Mouse (Mus musculus) CH12.LX (cell line): Measurements from ENCODE around the gene Sipa1l3. TPM values are rescaled to one million over a fixed set of nuclear protein-coding genes. Genes with fewer than 3 reads are reported as not detected.

Source experiments
- DNase-seq: peaks from one replicate; pipeline ENCODE4 v3.0.0-alpha.2; 2013; ENCODE audit errors: extremely low read depth
- H3K27ac ChIP-seq: 2 replicates; pipeline ENCODE4 v1.5.1; 2012; ENCODE audit warnings: low read depth, mild to moderate bottlenecking, control low read depth, moderate library complexity; ENCODE audit not compliant: insufficient read depth
- H3K27me3 ChIP-seq: replicated peaks from 2 replicates; pipeline ENCODE3; 2012; ENCODE audit warnings: inconsistent platforms
- H3K36me3 ChIP-seq, 2 experiments: replicated peaks in 1 of 2; 2 replicates each; pipeline versions ENCODE3 to v1.6.1; 2012; ENCODE audit warnings: inconsistent platforms in 1 of 2, low read length in 1 of 2, mild to moderate bottlenecking in 1 of 2, mixed read lengths in 1 of 2, moderate library complexity in 1 of 2; ENCODE audit not compliant: control insufficient read depth in 1 of 2, insufficient read depth in 1 of 2
- H3K4me1 ChIP-seq, 2 experiments: 2 replicates each; pipeline ENCODE4 v1.6.1; 2012; ENCODE audit warnings: inconsistent platforms in 1 of 2, moderate library complexity in 1 of 2; ENCODE audit not compliant: insufficient read depth in 2 of 2, control insufficient read depth in 1 of 2
- H3K4me2 ChIP-seq: 2 replicates; pipeline ENCODE4 v1.6.1; 2012; ENCODE audit warnings: low read depth, mild to moderate bottlenecking, control low read depth; ENCODE audit not compliant: poor library complexity, insufficient read depth, severe bottlenecking
- H3K4me3 ChIP-seq, 3 experiments: fragments of 150-350 bp in 1 of 3; sonication (generic) in 1 of 3; replicated peaks in 1 of 3; 2 replicates each; pipeline versions ENCODE3 to v1.5.1; 2011 to 2012; ENCODE audit warnings: low read depth in 2 of 3, low read length in 2 of 3, mild to moderate bottlenecking in 2 of 3, moderate library complexity in 2 of 3, control low read depth in 1 of 3, improper control_type of control experiment in 1 of 3, inconsistent platforms in 1 of 3, mixed read lengths in 1 of 3; ENCODE audit not compliant: poor library complexity in 1 of 3
- H3K79me2 ChIP-seq: replicated peaks from 2 replicates; pipeline ENCODE4 v1.6.1; 2012; ENCODE audit warnings: mild to moderate bottlenecking, moderate library complexity; ENCODE audit not compliant: control insufficient read depth, poor library complexity, insufficient read depth, severe bottlenecking; ENCODE audit errors: extremely low read depth
- H3K9ac ChIP-seq: 2 replicates; pipeline ENCODE4 v1.6.1; 2012; ENCODE audit warnings: low read depth, mild to moderate bottlenecking, control low read depth, moderate library complexity; ENCODE audit not compliant: insufficient read depth
- H3K9me3 ChIP-seq: replicated peaks from 2 replicates; pipeline ENCODE3; 2012; ENCODE audit warnings: low read length, inconsistent platforms, mixed read lengths
- CHD1 ChIP-seq: IDR thresholded peaks from 2 replicates; pipeline ENCODE4 v1.6.1; 2012; ENCODE audit warnings: low read depth, low read length, improper control_type of control experiment, inconsistent platforms
- CTCF ChIP-seq, 2 experiments: IDR thresholded peaks in 1 of 2; conservative IDR thresholded peaks in 1 of 2; 2 replicates each; pipeline ENCODE4 v1.5.1; 2011 to 2012; ENCODE audit warnings: low read depth in 2 of 2, low read length in 2 of 2, improper control_type of control experiment in 1 of 2, inconsistent platforms in 1 of 2, mild to moderate bottlenecking in 1 of 2, moderate library complexity in 1 of 2
- E2F4 ChIP-seq: IDR thresholded peaks from 2 replicates; pipeline ENCODE4 v1.6.1; 2011; ENCODE audit warnings: low read depth, low read length, improper control_type of control experiment; ENCODE audit not compliant: insufficient replicate concordance
- ELF1 ChIP-seq: IDR thresholded peaks from 2 replicates; pipeline ENCODE4 v1.6.1; 2014; ENCODE audit warnings: low read depth, mild to moderate bottlenecking, inconsistent platforms, low read length, improper control_type of control experiment
- GABPA ChIP-seq: IDR thresholded peaks from 2 replicates; pipeline ENCODE4 v1.6.1; 2012; ENCODE audit warnings: low read depth, low read length, improper control_type of control experiment, inconsistent platforms; ENCODE audit not compliant: insufficient replicate concordance
- HCFC1 ChIP-seq: IDR thresholded peaks from 2 replicates; pipeline ENCODE4 v1.6.1; 2012; ENCODE audit warnings: low read depth, mild to moderate bottlenecking, inconsistent platforms, low read length, improper control_type of control experiment
- IRF4 ChIP-seq: IDR thresholded peaks from 2 replicates; pipeline ENCODE4 v1.6.1; 2014; ENCODE audit warnings: low read depth, mild to moderate bottlenecking, inconsistent platforms, low read length, improper control_type of control experiment
- JUN ChIP-seq: IDR thresholded peaks from 2 replicates; pipeline ENCODE4 v1.6.1; 2011; ENCODE audit warnings: low read depth, mild to moderate bottlenecking, low read length, improper control_type of control experiment, moderate library complexity; ENCODE audit not compliant: insufficient read depth
- KAT2A ChIP-seq: IDR thresholded peaks from 2 replicates; pipeline ENCODE4 v1.6.1; 2012; ENCODE audit warnings: low read length, improper control_type of control experiment, inconsistent platforms; ENCODE audit not compliant: insufficient replicate concordance
- MAZ ChIP-seq: IDR thresholded peaks from 2 replicates; pipeline ENCODE4 v1.6.1; 2012; ENCODE audit warnings: low read depth, mild to moderate bottlenecking, inconsistent platforms, low read length, improper control_type of control experiment, moderate library complexity
- MYC ChIP-seq: IDR thresholded peaks from 2 replicates; pipeline ENCODE4 v1.6.1; 2011; ENCODE audit warnings: low read depth, mild to moderate bottlenecking, improper control_type of control experiment, low read length
- NELFE ChIP-seq: IDR thresholded peaks from 2 replicates; pipeline ENCODE4 v1.6.1; 2011; ENCODE audit warnings: low read depth, low read length, improper control_type of control experiment
- NRF1 ChIP-seq: IDR thresholded peaks from 2 replicates; pipeline ENCODE4 v1.6.1; 2014; ENCODE audit warnings: low read depth, mild to moderate bottlenecking, inconsistent platforms, low read length, improper control_type of control experiment, moderate library complexity
- RCOR1 ChIP-seq: conservative IDR thresholded peaks from 2 replicates; pipeline ENCODE4 v1.6.1; 2012; ENCODE audit warnings: low read depth, mild to moderate bottlenecking, inconsistent platforms, low read length, improper control_type of control experiment
- SIN3A ChIP-seq: IDR thresholded peaks from 2 replicates; pipeline ENCODE4 v1.6.1; 2012; ENCODE audit warnings: low read length, improper control_type of control experiment, inconsistent platforms
- TCF12 ChIP-seq: IDR thresholded peaks from 2 replicates; pipeline ENCODE4 v1.6.1; 2014; ENCODE audit warnings: low read depth, mild to moderate bottlenecking, inconsistent platforms, low read length, improper control_type of control experiment
- UBTF ChIP-seq: IDR thresholded peaks from 2 replicates; pipeline ENCODE4 v1.6.1; 2012; ENCODE audit warnings: low read depth, mild to moderate bottlenecking, inconsistent platforms, low read length, improper control_type of control experiment, moderate library complexity
- ZKSCAN1 ChIP-seq: IDR thresholded peaks from 2 replicates; pipeline ENCODE4 v1.6.1; 2012; ENCODE audit warnings: low read depth, inconsistent platforms, low read length, improper control_type of control experiment, borderline replicate concordance
- ZMIZ1 ChIP-seq: IDR thresholded peaks from 2 replicates; pipeline ENCODE4 v1.6.1; 2012; ENCODE audit warnings: low read depth, mild to moderate bottlenecking, inconsistent platforms, low read length, improper control_type of control experiment
- dilution Hi-C: fragments of 300-500 bp; cut with MboI; formaldehyde crosslinking; loops from 2 replicates; pipeline ENCODE4 v1.14.3; 2020; ENCODE audit warnings: low sequenced_read_pairs; ENCODE audit not compliant: extremely low pct_unique_long_range_greater_than_20kb, extremely low pct_ligation_motif_present
- in situ Hi-C: fragments of 300-500 bp; cut with MboI; formaldehyde crosslinking; loops from 3 replicates; pipeline ENCODE4 v1.14.3; 2019; ENCODE audit warnings: low sequenced_read_pairs, low pct_ligation_motif_present, low pct_unique_long_range_greater_than_20kb, mixed read lengths
- polyA plus RNA-seq: library from polyadenylated mRNA; unstranded; fragments of >175 nt; gene quantifications from 2 replicates; pipeline ENCODE4 v1.2.1, GENCODE M21; 2012; ENCODE audit warnings: low read depth; ENCODE audit not compliant: insufficient read length
- total RNA-seq, 2 experiments: library from RNA; depleted of rRNA; stranded (reverse); fragments of 300-350 nt in 1 of 2; fragments of >200 nt in 1 of 2; gene quantifications; 2 replicates each; pipeline ENCODE4 v1.2.3; 2012 to 2014

Gene Sipa1l3
- total and polyA plus RNA-seq, 3 experiments = 1.6 to 8.8 (median 5.9) TPM

DNA sequence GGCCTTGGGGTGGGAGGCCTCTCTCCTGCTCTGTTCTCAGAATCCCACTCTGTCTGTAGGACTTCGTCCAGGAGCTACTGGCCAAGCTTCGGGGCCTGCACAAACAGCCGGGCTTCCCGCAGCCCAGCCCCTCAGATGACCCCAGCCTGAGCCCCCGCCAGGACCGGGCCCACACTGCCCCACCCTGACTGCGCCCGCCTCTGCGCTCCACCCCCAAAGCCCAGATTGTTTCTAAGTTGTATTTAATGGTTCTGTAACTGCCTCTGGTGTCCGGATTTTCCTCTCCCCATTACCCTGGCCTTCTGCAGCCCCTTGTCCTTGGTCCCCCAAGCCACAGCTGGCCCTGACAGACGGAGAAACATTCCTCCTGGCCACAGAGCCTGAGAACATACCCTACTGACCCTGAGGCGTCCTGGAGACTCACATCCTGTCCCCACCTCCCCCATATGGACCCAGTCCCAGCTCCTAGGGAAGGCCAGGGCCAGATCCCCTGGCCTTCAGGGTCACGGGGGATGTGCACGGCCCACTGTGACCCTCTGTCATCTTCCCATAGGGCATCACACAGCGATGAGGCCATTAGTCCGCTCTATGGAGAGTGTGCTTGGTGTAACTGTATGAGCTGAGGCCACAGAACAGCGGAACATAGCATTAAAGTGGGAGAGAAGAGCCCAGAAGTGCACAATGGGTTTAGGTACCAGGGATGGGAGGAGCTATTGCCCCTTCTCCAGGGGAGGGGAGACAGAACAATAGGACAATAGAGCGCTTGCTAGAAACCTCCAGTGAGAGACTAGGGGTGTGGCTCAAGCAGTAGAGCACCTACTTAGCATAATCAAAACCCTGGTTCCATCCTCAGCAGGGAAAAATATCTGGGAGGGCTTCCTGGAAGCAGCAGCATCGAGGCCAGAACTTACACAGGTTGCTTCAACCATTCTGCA, 225.0 kb downstream of the Sipa1l3 start:
- H3K79me2 ChIP-seq = no peaks in the 10 kb centered on the region
- in situ Hi-C loops (loop anchor here (5.0 kb wide), 2 partner anchors 36 to 241 kb away; no protein-coding TSS in a partner anchor), dilution Hi-C loops (no loop called here)
- peaks cover 5 to 48% of the 10 kb centered on the region in 2 experiments for H3K4me1 ChIP-seq
- H3K27me3 ChIP-seq = peaks cover 19% of the 10 kb centered on the region
- no peaks in the 10 kb centered on the region for H3K36me3 ChIP-seq
- no peak overlapping the region for H3K9ac ChIP-seq
- no peak overlapping the region for H3K27ac ChIP-seq
- no peak overlapping the region for H3K4me2 ChIP-seq
- DNase-seq = no peak
- TF ChIP-seq CTCF (conservative IDR thresholded peaks at IDR 0.05 in 1 of 2, IDR thresholded peaks at IDR 0.05 in 1 of 2; ENCODE audit: low read depth in 2 of 2, low read length in 2 of 2) (no peak), CHD1 (no peak), IRF4 (no peak), ELF1 (no peak), HCFC1 (no peak), E2F4 (no peak), NELFE (no peak), JUN (no peak), ZKSCAN1 (no peak), MYC (no peak), MAZ (no peak), NRF1 (no peak), GABPA (no peak), ZMIZ1 (no peak), KAT2A (no peak)
- no peak overlapping the region for H3K4me3 ChIP-seq
- no peaks in the 10 kb centered on the region for H3K9me3 ChIP-seq

GRCm38 (mm10) chr7:29292458-29293098, 225.9 kb downstream of the Sipa1l3 start:
- no peak overlapping the region for H3K27ac ChIP-seq
- TF ChIP-seq SIN3A (no peak), RCOR1 (no peak), UBTF (no peak), GABPA (no peak), IRF4 (no peak), MYC (no peak), TCF12 (no peak)
- TF ChIP-seq, all 38 proteins: peak for 0
- no peak overlapping the region for H3K9ac ChIP-seq
- no peaks in the 10 kb centered on the region for H3K36me3 ChIP-seq
- H3K4me3 ChIP-seq = no peak overlapping the region
- peaks cover 5 to 48% of the 10 kb centered on the region in 2 experiments for H3K4me1 ChIP-seq
- no peak overlapping the region for H3K4me2 ChIP-seq
- no peaks in the 10 kb centered on the region for H3K9me3 ChIP-seq
- H3K79me2 ChIP-seq = no peaks in the 10 kb centered on the region
- DNase-seq = no peak
- dilution Hi-C loops = no loop called here
- in situ Hi-C loops = loop anchor here (5.0 kb wide), 2 partner anchors 35 to 240 kb away; no protein-coding TSS in a partner anchor
- H3K27me3 ChIP-seq = peaks cover 20% of the 10 kb centered on the region
